Mouse (Mus musculus) activated CD4-positive, CD25-positive, alpha-beta regulatory T cell, adult 4 months (primary cell): ENCODE results near the gene Stkld1. TPM values are rescaled to one million over a fixed set of nuclear protein-coding genes. Genes with fewer than 3 reads are reported as not detected.
A peak's percentile ranks its signal among the peaks of the same experiment; 100 is the strongest.
"Not testable (repeated sequence)": the region's sequence is repeated elsewhere in the genome, so short reads cannot be mapped to it uniquely, and the experiment has no call there.

Experiments used
- ATAC-seq: one replicate; pipeline ENCODE4 v1.8.0; 2017
- polyA plus RNA-seq, 2 experiments: library from polyadenylated mRNA; unstranded; fragments of 100-300 nt; shearing (Covaris generic); gene quantifications; one replicate each; pipeline ENCODE4 v1.2.1; 2017

The Stkld1 gene
- polyA plus RNA-seq: under 1 TPM; 0.28 to 0.50 TPM

- peak; percentile 76 for ATAC-seq
Observed at GRCm38 (mm10) chr2:26933304-26934055, at the start of gene Stkld1, which contains the start of gene Surf4. Stkld1 (plus strand) TSS chr2:26934047. Surf4 (minus strand) TSS chr2:26933928.

DNA sequence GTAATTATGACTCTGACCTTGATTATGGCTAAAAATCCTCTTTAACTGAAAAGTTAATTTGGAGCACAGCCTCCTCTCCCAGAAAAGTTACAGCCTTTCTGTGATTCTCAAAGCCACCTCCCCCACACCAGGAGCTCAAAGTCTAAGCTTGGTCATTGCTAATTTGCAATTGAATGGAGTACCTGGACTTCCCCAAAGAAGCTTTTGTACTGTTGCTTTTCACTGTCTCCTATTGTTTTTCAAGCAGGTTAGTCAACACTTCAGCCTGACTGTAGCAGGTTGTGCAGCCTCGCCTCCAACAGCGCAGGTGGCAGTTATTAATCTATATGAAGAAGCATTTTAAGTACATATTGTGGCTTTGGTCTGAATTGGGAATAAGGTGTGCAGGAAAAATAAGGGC is 48.3 kb upstream of the Stkld1 start:
- ATAC-seq: not testable (repeated sequence)

GRCm38 (mm10) chr2:26886170-26886569 is 47.7 kb upstream of the Stkld1 start:
- ATAC-seq: not testable (repeated sequence)

GRCm38 (mm10) chr2:26895898-26896297 is 37.9 kb upstream of the Stkld1 start:
- no peak for ATAC-seq

DNA sequence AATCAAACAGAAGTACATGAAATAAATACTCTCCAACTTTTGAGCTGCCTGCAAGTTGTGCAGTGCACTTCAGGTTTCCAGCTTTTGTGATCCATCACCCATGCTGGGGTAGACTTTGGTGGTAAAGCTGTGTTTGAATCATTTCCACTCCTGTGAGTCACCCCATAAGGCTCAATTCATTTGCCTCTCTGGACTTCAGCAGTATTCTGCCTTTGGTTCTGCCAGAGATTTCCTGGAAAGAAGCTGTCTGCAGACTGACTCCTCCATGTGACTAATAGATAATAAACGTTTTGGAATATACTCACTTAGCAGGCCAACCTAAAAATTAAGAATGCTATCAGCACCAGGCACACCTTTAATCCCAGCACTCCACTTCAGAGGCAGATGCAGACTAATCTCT is 33.1 kb upstream of the Stkld1 start:
- ATAC-seq: no peak

DNA sequence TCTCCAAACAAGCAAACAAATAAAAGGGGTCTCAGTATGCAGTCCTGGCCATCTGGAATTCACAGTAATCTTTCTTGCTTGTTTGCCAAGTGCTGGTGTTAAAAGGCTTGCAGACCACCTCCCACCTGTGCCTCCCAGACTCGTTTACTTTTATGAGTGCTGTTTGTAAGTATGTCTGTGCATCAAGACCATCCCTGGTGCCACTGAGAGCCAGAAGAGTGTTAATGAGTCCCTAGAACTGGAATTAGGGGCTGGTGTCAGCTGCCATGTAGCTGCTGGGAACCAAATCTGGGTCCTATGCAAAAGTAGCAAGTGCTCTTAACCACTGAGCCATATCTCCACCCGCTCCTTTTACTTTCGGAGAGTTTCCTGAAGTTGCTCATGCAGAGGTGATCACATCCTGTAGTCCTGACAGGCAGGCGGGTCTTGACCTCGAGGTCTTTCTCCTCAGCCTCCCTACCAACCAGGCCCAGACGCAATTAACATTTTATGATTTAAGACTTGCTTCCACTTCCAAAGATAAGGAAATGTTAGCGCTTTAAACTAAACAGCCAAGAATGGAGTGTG is 31.9 kb upstream of the Stkld1 start:
- no peak for ATAC-seq

- peak; percentile 97 for ATAC-seq
Observed at GRCm38 (mm10) chr2:26902467-26903220, 31.2 kb upstream of the Stkld1 start, which contains the start of gene Surf6. Surf6 (minus strand) TSS chr2:26902879.

GRCm38 (mm10) chr2:26903311-26903710 is 30.5 kb upstream of the Stkld1 start:
- ATAC-seq: no peak

- ATAC-seq: no peak
Observed at GRCm38 (mm10) chr2:26905936-26906335, 27.9 kb upstream of the Stkld1 start.

- ATAC-seq: no peak
Observed at GRCm38 (mm10) chr2:26906431-26906830, 27.4 kb upstream of the Stkld1 start.

DNA sequence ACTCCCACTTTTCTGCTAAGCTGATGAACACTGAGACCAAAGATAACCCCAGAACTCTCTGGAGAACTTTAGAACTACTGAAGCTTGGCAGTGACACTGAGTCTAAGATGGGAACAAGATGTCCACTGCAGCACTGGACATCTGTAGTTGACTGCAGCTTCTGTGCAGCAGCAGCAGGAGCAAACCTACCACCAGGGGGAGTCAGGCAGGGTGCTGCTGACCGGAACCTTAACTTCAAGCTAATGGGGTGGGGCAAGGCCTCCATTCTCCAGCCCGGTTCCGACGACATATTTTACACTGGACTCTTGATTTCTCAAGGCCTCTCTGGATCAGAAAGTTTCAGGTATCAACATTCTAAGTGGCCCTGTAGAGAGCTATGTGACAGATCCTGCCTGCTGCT is 26.7 kb upstream of the Stkld1 start:
- no peak for ATAC-seq

DNA sequence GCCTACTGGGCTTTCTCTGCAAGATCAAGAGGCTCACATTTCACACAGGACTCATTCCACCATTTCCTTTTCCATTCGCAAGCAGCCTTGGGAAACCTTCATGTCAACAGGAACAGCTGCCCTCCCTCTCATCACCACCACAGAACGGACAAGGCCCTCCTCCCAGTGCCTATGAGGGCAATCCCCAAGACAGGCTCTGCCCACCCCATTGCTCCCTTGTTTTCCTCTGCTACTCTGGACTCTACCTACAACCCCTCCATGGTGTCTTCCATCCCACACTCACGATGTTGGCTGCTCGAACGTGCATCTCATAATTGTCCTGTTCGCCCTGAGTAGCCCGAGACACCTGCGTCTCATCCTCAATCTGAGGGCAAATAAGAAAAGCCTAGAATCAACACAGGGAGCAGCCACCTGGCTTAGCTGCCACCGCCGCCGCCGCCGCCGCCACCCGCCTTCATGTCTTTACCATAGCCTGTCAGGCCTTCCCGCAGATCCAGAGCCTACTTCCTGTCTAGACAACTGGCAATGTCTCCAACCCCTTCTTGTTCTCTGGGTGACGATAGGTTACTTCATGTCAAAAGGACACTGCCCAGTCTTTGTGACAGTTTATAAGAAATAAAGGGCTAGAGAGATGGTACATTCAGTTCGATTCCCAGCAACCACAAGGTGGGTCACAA is 25.0 kb upstream of the Stkld1 start:
- ATAC-seq: no peak

DNA sequence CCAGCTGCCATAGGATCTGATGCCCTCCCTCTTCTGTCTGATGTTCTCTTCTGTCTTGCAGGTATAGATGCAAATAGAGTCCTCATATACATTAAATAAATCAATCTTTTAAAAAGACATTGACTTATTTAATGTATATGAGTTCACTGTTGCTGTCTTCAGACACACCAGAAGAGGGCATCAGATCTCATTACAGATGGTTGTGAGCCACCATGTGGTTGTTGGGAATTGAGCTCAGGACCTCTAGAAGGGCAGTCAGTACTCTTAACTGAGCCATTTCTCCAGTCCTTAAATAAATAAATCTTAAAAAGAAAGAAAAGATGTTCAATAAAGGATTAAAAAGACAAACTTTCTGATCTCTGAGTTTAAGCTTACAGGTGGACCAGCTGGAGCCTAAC is 24.5 kb upstream of the Stkld1 start:
- ATAC-seq: no peak

DNA sequence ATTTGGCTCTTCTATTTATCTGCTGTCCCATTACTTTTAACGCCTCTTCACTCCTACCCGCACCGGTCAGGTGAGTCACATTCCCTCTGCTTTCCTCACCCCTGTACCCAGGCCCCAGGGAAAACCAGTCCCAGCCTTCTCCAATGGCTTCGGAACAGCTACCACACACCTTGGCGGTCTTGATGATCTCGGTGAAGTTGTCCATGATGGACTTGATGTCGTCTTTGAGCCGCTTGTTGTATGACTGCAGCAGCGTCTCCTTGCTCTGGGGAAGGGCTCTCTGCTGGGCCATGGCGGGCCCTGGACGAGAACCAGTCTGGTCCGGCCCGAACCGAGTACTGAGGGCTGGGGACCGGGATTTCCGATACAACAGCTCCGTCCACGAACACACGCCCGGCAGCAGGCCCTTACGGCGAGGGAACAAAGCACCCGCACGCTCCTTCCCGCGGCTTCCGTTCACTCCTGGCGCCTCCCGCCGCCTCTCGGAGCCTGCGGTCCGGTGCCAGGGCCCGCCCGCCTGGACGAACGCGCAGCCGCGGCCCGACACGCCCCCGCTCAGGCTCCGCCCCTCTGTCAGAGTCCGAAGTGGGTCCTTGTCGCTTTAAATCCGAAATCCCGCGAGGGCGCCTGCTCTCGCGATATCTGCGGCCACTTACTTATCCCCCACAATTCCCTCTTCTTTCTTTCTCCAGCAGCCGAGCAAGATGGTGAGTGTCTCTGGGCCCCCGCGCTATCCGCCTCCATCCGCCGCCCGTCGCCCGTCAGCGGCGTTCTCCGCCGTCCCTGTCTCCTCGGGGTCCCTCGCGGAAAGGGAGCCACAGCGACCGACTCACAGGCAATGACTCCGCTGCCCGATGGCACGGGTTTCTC is 23.5 kb upstream of the Stkld1 start, which contains the start of the genes Med22 and Rpl7a:
Med22 (minus strand) TSS at position 554 of the 870 bp plus-strand sequence.
Rpl7a (plus strand) TSS at position 641 of the 870 bp plus-strand sequence.
- ATAC-seq: peak; percentile 91

DNA sequence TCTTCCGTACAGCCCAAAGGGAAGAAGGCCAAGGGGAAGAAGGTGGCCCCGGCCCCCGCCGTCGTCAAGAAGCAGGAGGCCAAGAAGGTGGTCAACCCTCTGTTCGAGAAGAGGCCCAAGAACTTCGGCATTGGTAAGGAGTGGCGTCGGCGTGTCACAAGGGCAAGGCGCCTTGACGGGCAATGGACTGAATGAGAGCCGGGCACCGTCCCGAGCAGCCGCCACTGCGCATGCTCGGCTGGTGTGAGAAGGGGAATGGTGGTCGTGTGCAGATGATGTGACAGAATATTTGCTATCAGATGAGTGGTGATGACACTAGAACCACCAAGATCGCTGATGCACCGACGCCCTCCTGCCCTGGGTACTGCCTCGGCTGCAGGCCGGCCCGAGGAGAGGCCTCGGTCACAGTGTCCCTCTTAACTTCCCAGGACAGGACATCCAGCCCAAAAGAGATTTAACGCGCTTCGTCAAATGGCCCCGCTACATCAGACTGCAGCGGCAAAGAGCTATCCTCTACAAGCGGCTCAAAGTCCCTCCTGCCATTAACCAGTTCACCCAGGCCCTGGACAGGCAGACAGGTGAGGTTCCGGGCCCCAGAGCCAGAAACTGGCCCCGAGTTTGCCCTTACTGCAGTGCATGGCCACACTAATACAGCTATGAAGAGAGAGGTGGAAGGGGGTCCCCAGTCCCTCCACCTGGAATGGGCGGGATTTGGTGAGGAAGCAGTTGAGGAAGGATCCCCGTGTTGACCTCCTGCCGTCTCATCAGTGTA is 22.7 kb upstream of the Stkld1 start:
- peak; percentile 47 for ATAC-seq

- ATAC-seq: no peak
Observed at GRCm38 (mm10) chr2:26912253-26912770, 21.5 kb upstream of the Stkld1 start.

- no peak for ATAC-seq
Observed at GRCm38 (mm10) chr2:26913416-26914147, 20.3 kb upstream of the Stkld1 start.

DNA sequence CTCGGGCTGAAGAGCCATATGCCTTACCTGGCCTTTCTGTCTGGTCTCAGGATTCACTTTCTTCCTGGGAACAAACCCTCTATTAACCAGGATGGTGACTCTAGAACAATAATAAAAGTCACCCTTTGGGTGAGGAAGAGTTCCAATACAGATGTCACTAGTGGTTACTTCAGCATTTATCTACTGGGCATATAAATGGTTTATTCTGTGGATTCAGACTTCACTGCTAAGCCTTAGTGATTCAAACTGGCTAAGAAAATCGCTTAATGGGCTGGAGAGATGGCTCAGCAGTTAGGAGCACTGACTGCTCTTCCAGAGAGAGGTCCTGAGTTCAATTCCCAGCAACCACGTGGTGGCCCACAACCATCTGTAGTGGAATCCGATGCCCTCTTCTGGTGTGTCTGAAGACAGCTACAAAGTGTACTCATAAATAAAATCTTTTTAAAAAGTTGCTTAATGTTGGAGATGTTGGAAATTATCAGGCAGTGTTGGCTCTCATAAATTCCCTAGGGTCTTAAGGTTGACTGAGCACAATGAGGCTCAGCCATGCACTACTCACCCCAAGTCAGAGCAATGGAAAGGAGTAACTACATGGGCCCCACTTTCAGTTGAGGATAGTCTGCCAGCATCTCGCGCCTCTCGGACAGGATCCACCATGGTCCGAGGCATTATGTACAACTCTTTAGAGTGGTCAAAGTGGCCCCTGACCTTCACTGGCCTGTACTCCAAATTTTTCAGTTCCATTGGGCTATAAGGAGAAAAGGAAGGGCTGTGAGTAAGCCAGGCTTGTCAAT is 19.5 kb upstream of the Stkld1 start:
- ATAC-seq: no peak
